Mouse (Mus musculus): Measurements from ENCODE around the gene Tdrd12.

GRCm38 (mm10) chr7:35556905-35557304, 19.4 kb upstream of the Tdrd12 start:
- no peak for TF ChIP-seq CTCF (IDR thresholded peaks at IDR 0.05; ENCODE audit: insufficient read depth, low read depth, low read length)
- TF ChIP-seq POLR2A (IDR thresholded peaks at IDR 0.05; ENCODE audit: insufficient read depth, low read depth, low read length): no peak

Data from olfactory bulb, adult 2 months (tissue).